Comparison of ENCODE assay signal across 33 mouse cellular contexts in the genomic region with DNA sequence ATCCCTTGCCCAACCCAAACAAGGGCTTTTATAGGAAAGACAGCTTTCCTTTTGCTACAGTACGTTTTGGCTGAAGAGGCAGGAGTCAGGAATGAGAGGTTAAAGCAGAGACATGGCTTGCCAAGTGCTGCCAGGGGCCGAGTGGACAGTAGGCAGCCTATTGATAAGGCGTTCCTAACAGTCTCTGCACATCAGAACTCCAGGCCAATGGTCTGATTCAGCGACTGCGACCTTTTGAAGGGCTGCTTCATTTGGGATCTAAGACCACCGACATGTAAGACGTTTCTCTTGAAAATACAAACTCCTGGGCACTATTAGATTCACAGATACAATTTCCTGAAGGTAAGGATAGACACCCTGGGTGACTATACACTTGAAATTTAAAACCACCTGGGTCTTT.
"Had no signal": no experiment of that assay in that cellular context is flagged by ENCODE, and none has a peak within 500 bp of the region (broad histone marks: within the 10 kb centered on the region; RNA-seq: fewer than 3 reads in every experiment).

No protein-coding gene starts in this region.

- H3K4me2 ChIP-seq: heart, embryonic 12.5 days; heart, embryonic 13.5 days; heart, embryonic 15.5 days; hindbrain, embryonic 12.5 days; hindbrain, embryonic 13.5 days; hindbrain, embryonic 14.5 days; hindbrain, embryonic 15.5 days; intestine, embryonic 15.5 days; kidney, embryonic 15.5 days had no signal

- H3K27ac ChIP-seq: heart, embryonic 13.5 days; heart, embryonic 15.5 days; hindbrain, embryonic 12.5 days; hindbrain, embryonic 13.5 days; hindbrain, embryonic 14.5 days; hindbrain, embryonic 15.5 days; hindbrain, postnatal 0 days; intestine, embryonic 15.5 days; kidney, embryonic 15.5 days; kidney, postnatal 0 days; layer of hippocampus, adult 2 months; left cerebral cortex, adult 2 months had no signal

- ATAC-seq: hindbrain, embryonic 16.5 days; hindbrain, postnatal 0 days; inflammation-experienced regulatory T-cells, adult 6 months; intestine, embryonic 15.5 days; intestine, embryonic 16.5 days; intestine, postnatal 0 days had no signal

- H3K9ac ChIP-seq: heart, embryonic 12.5 days; heart, embryonic 13.5 days; heart, embryonic 15.5 days; hindbrain, embryonic 12.5 days; hindbrain, embryonic 13.5 days; hindbrain, embryonic 14.5 days; hindbrain, embryonic 15.5 days; intestine, embryonic 15.5 days; kidney, embryonic 15.5 days had no signal

- H3K4me1 ChIP-seq: heart, embryonic 15.5 days; hindbrain, embryonic 13.5 days; hindbrain, embryonic 15.5 days; intestine, embryonic 15.5 days had no signal

- DNase-seq: heart, postnatal 14 days; heart, postnatal 36 days; heart, postnatal 4 days; kidney, adult 11 months; kidney, adult 18-20 months; kidney, adult 2 months; kidney, adult 8-10 months; kidney, adult 9 months; kidney, postnatal 10 days; kidney, postnatal 14 days; kidney, postnatal 25 days; kidney, postnatal 36 days; kidney, postnatal 4 days; layer of hippocampus, adult 9-11 months; layer of hippocampus, postnatal 36 days had no signal

- H3K27me3 ChIP-seq: heart, embryonic 12.5 days; heart, embryonic 13.5 days; heart, embryonic 15.5 days; hindbrain, embryonic 12.5 days; hindbrain, embryonic 13.5 days; hindbrain, embryonic 15.5 days; intestine, embryonic 15.5 days; kidney, embryonic 15.5 days had no signal

- H3K4me3 ChIP-seq: heart, embryonic 12.5 days; heart, embryonic 13.5 days; heart, embryonic 15.5 days; hindbrain, embryonic 10.5 days; hindbrain, embryonic 12.5 days; hindbrain, embryonic 13.5 days; hindbrain, embryonic 15.5 days; intestine, embryonic 15.5 days; kidney, embryonic 15.5 days; layer of hippocampus, adult 2 months; left cerebral cortex, adult 2 months had no signal

- H3K9me3 ChIP-seq: heart, embryonic 12.5 days; heart, embryonic 13.5 days; heart, embryonic 15.5 days; hindbrain, embryonic 10.5 days; hindbrain, embryonic 12.5 days; hindbrain, embryonic 13.5 days; hindbrain, embryonic 15.5 days; intestine, embryonic 15.5 days; kidney, embryonic 15.5 days had no signal
